In genomic region chr11:72733736-72734135, GRCm38 (mm10) we compare ENCODE assay signal across 25 mouse cellular contexts.
"Had no signal": no experiment of that assay in that cellular context is flagged by ENCODE, and none has a peak within 500 bp of the region (broad histone marks: within the 10 kb centered on the region; RNA-seq: fewer than 3 reads in every experiment).

No protein-coding gene starts in this region.

- H3K27me3 ChIP-seq: forebrain, embryonic 15.5 days; heart, embryonic 12.5 days; hindbrain, embryonic 13.5 days; hindbrain, embryonic 15.5 days; kidney, embryonic 15.5 days; limb, embryonic 13.5 days; limb, embryonic 15.5 days; liver, embryonic 12.5 days had no signal

- H3K4me2 ChIP-seq: forebrain, embryonic 15.5 days; heart, embryonic 12.5 days; hindbrain, embryonic 13.5 days; hindbrain, embryonic 15.5 days; kidney, embryonic 15.5 days; limb, embryonic 13.5 days; limb, embryonic 15.5 days; liver, embryonic 12.5 days had no signal

- H3K9ac ChIP-seq: forebrain, embryonic 15.5 days; forebrain, postnatal 0 days; heart, embryonic 12.5 days; hindbrain, embryonic 13.5 days; hindbrain, embryonic 15.5 days; kidney, embryonic 15.5 days; limb, embryonic 13.5 days; limb, embryonic 15.5 days; liver, embryonic 12.5 days; liver, embryonic 14.5 days had no signal

- H3K9me3 ChIP-seq: forebrain, embryonic 15.5 days; heart, embryonic 12.5 days; hindbrain, embryonic 13.5 days; hindbrain, embryonic 15.5 days; kidney, embryonic 15.5 days; limb, embryonic 13.5 days; limb, embryonic 15.5 days; liver, embryonic 12.5 days had no signal

- ATAC-seq: forebrain, embryonic 15.5 days; forebrain, postnatal 0 days; hindbrain, postnatal 0 days; intestine, embryonic 16.5 days; liver, embryonic 12.5 days had no signal

- H3K4me1 ChIP-seq: forebrain, embryonic 15.5 days; hindbrain, embryonic 13.5 days; kidney, embryonic 15.5 days; limb, embryonic 13.5 days; limb, embryonic 15.5 days; liver, embryonic 12.5 days had no signal

- DNase-seq: forebrain, postnatal 0 days; gastrocnemius, postnatal 10 days; gastrocnemius, postnatal 36 days; heart, adult 18-20 months; heart, postnatal 36 days; kidney, adult 11 months; kidney, adult 2 months; kidney, adult 9 months; kidney, postnatal 14 days; kidney, postnatal 36 days; layer of hippocampus, adult 9-11 months; layer of hippocampus, postnatal 36 days; left cerebral cortex, postnatal 4 days had no signal

- H3K27ac ChIP-seq: forebrain, embryonic 15.5 days; hindbrain, embryonic 13.5 days; hindbrain, embryonic 15.5 days; hindbrain, postnatal 0 days; kidney, embryonic 15.5 days; kidney, postnatal 0 days; limb, embryonic 13.5 days; limb, embryonic 15.5 days; liver, embryonic 12.5 days; liver, embryonic 14.5 days had no signal

- H3K4me3 ChIP-seq: forebrain, embryonic 15.5 days; heart, embryonic 12.5 days; hindbrain, embryonic 13.5 days; hindbrain, embryonic 15.5 days; kidney, embryonic 15.5 days; limb, embryonic 13.5 days; limb, embryonic 15.5 days; liver, embryonic 12.5 days had no signal
